Mouse (Mus musculus) liver, embryonic 14.5 days (tissue): ENCODE results near the gene Mras.

ENCODE experiments used
- CTCF ChIP-seq: IDR thresholded peaks from 2 replicates; pipeline ENCODE4 v1.5.1; 2016; ENCODE audit warnings: antibody characterized with exemption, low read depth, control low read depth
- EP300 ChIP-seq: IDR thresholded peaks from 2 replicates; pipeline ENCODE4 v1.6.1; 2016; ENCODE audit warnings: antibody characterized with exemption, low read depth

- no peak for TF ChIP-seq CTCF
- TF ChIP-seq EP300, result no peak
Measured at GRCm38 (mm10) chr9:99430806-99431205, 6.4 kb downstream of the Mras start.
